Mouse (Mus musculus) embryo, embryonic 11 days (tissue): Measurements from ENCODE around the gene Crhr1.
"Not testable (repeated sequence)": the region's sequence is repeated elsewhere in the genome, so short reads cannot be mapped to it uniquely, and the experiment has no call there.

Source experiments
- DNase-seq: peaks from one replicate; pipeline ENCODE4 v3.0.0-alpha.2; 2015

Crhr1 gene

DNA sequence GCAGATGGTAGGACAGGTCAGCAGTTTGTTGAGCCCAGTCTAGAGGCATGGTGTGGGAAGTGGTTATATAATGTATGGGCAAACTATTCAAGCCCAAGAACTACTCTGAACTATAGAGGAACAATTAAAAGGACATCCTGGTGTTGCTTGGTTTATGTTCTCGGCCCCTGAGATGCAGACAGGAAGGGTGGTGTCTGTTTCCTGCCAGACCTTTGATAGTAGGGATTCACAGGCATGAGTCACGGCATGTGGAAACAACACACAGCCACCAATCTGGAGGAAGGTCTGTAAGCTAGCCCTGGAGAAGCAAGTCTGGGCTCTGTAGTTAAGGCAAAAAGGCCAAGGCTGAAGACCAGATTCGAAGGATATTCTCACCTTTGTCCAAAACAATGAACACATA lies 70.6 kb downstream of the Crhr1 start:
- DNase-seq: no peak

DNA sequence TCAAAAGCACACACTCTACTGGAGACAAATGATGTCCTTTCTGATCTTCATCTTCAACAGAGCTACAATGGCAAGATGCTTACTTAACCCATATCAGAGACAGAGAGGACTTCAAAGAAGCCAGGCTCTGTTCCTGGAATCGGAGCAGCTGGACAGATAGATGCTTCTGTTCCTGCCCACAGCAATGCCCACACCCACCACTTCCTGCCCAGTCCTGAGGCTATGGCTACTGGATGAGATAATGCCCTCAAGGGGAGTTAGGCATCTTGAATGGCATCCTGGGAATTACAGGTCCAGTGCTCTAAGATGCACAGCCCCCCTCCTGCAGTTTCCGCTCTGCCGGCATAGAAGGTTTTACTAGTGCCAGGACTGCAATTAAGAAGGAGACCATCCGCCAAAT lies 73.9 kb downstream of the Crhr1 start:
- no peak for DNase-seq

DNA sequence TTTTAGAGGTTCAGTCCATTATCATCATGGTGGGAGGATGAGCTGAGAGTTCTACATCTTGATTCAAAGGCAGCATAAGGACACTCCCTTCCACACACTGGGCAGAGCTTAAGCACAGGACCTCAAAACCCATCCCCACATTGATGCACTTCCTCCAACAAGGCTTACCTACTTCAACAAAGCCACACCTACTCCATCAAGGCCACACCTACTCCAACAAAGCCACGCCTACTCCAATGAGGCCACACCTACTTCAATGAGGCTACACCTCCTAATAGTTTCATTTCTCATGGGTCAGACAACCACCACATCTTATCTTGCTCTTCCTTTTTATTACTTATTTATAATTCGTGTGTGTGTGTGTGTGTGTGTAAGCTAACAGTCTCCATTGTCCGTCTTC lies 76.4 kb downstream of the Crhr1 start:
- no peak for DNase-seq

DNA sequence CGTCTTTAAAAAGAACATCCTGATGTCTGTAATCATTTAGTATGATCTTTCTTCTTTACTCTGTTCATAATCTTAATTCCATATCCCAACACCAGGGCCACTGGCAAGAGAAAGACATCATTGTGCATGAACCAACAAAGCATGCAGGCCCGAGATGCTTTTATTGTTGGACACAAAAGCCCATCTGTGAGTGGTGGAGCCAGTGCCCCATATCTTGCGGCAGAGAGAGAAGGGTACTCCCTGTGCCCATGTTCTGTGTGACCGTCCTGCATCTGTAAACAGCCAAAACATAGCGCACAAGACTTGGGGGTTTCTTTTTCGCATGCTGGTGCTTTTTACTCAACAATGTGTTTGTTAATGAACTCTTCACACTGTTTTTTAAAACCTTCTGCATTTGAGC lies 78.6 kb downstream of the Crhr1 start:
- no peak for DNase-seq

DNA sequence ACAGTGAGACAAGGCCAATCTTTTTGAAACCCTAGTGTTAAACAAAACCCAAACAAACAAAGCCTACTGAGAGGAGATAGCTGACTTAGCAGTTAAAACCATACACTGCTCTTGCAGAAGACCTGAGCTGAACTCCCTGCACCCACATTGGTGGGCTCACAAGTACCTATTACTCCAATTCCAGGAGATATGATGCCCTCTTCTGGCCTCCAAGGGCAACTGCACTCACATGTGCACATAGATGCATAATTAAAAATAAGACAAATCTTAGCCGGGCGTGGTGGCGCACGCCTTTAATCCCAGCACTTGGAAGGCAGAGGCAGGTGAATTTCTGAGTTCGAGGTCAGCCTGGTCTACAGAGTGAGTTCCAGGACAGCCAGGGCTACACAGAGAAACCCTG lies 81.5 kb downstream of the Crhr1 start:
- not testable (repeated sequence) for DNase-seq

- no peak for DNase-seq
Observed at GRCm38 (mm10) chr11:104218075-104218474, 85.4 kb downstream of the Crhr1 start.

DNA sequence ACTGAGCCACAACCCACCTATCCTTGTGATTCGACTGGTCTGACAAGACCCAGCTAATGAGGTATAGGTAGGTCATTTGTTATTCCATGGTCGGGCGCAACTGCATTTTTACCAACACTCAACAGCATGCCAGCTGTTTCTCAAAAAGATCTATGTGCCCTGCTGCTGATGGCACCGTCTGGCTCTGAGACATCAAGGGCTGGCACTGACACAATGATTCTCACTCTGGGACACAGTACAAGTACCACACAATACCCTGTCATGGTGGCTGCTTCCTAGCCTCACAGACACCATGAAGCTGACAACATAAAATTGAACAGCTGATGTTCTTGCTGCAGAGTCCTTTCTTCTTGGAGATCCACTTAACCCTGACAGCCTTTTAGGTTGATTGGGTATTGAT lies 87.6 kb downstream of the Crhr1 start:
- DNase-seq: no peak

DNA sequence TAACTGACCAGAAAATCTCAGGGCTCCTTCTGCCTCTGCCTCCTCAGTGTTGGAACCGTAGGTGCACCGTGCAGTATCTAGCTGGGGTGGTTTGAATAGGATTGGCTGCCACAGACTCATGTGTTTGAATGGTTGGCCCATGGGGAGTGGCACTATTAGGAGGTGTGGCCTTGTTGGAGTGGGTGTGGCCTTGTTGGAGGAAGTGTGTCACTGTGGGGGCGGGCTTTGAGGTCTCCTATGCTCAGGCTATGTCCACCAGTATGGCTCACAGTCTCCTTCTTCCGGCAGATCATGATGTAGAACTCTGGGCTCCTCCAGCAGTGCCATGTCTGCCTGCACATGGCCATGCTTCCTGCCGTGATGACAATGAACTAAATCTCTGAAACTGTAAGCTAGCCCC lies 89.1 kb downstream of the Crhr1 start:
- no peak for DNase-seq

GRCm38 (mm10) chr11:104223301-104223700 lies 90.6 kb downstream of the Crhr1 start:
- DNase-seq: no peak
